Mouse (Mus musculus): Measurements from ENCODE around the gene Gm12253.

DNA sequence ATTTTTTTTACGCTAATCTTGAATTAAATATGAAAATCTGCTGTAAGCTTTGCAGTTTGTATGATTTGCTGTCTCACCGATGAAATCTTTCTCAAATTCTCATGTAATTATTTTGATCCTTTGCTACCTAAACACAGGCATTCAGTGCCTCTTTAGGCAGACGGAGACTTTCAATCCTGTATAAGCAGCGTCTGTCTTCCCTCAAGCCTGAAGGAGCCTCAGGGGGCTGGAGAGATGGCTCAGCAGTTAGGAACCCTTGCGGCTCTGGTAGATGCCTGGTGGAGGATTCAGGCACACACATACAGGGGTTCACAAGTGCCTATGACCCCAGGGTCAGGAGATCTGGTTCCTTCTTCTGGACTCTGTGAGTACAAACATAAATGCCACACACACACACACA is 31.7 kb upstream of the Gm12253 start:
- TF ChIP-seq CTCF (IDR thresholded peaks at IDR 0.05; ENCODE audit: control insufficient read depth, insufficient read depth, insufficient replicate concordance, low read depth, low read length), result no peak
- no peak for TF ChIP-seq POLR2A (IDR thresholded peaks at IDR 0.05; ENCODE audit: control insufficient read depth, low read depth, low read length)
